Mouse (Mus musculus): Measurements from ENCODE around the gene Reln. TPM values are rescaled to one million over a fixed set of nuclear protein-coding genes. Genes with fewer than 3 reads are reported as not detected.

Reln gene
- polyA plus RNA-seq, 1 experiment = 184 TPM

- H3K27ac ChIP-seq (ENCODE audit: insufficient read depth, low read length) = no peak overlapping the region
- no peaks in the 10 kb centered on the region for H3K27me3 ChIP-seq (ENCODE audit: control insufficient read depth, insufficient read depth, low read length)
- H3K4me1 ChIP-seq (ENCODE audit: control insufficient read depth, insufficient read depth, low read length) = peaks cover 7% of the 10 kb centered on the region; the same call in 1 of the 2 replicates
- WGBS = 13% methylated on average over 4 of the region's 4 CpGs
- peak; percentile 79 to 83 for DNase-seq
- TF ChIP-seq CTCF (IDR thresholded peaks at IDR 0.05; ENCODE audit: borderline replicate concordance, insufficient read depth, low read depth, low read length) (no peak), POLR2A (IDR thresholded peaks at IDR 0.05; ENCODE audit: borderline replicate concordance, insufficient read depth, low read length) (no peak)
- H3K4me3 ChIP-seq (replicated peaks; ENCODE audit: insufficient read depth, low read depth, low read length) = no peak overlapping the region
Observed at GRCm38 (mm10) chr5:22025746-22026145, 318.8 kb downstream of the Reln start.

GRCm38 (mm10) chr5:22024108-22024507 lies 320.4 kb downstream of the Reln start:
- Histone ChIP-seq H3K4me1 (ENCODE audit: control insufficient read depth, insufficient read depth, low read length) (peaks cover 7% of the 10 kb centered on the region; the same call in 1 of the 2 replicates), H3K27ac (ENCODE audit: insufficient read depth, low read length) (no peak overlapping the region), H3K27me3 (ENCODE audit: control insufficient read depth, insufficient read depth, low read length) (no peaks in the 10 kb centered on the region), H3K4me3 (replicated peaks; ENCODE audit: insufficient read depth, low read depth, low read length) (no peak overlapping the region)
- 55% methylated on average over 3 of the region's 3 CpGs for WGBS
- DNase-seq = no peak
- TF ChIP-seq POLR2A (IDR thresholded peaks at IDR 0.05; ENCODE audit: borderline replicate concordance, insufficient read depth, low read length) = no peak

- H3K4me1 ChIP-seq (ENCODE audit: control insufficient read depth, insufficient read depth, low read length) = no peaks in the 10 kb centered on the region; the same call in 1 of the 2 replicates
- H3K27ac ChIP-seq (ENCODE audit: insufficient read depth, low read length) = no peak overlapping the region
- H3K27me3 ChIP-seq (ENCODE audit: control insufficient read depth, insufficient read depth, low read length) = no peaks in the 10 kb centered on the region
- H3K4me3 ChIP-seq (replicated peaks; ENCODE audit: insufficient read depth, low read depth, low read length) = no peak overlapping the region
- DNase-seq = peak; percentile 76 to 90
- no peak for TF ChIP-seq POLR2A (IDR thresholded peaks at IDR 0.05; ENCODE audit: borderline replicate concordance, insufficient read depth, low read length)
- TF ChIP-seq CTCF (IDR thresholded peaks at IDR 0.05; ENCODE audit: borderline replicate concordance, insufficient read depth, low read depth, low read length) = no peak
- 12% methylated on average over 3 of the region's 3 CpGs for WGBS
Observed at GRCm38 (mm10) chr5:22017896-22018295, 326.6 kb downstream of the Reln start.

DNA sequence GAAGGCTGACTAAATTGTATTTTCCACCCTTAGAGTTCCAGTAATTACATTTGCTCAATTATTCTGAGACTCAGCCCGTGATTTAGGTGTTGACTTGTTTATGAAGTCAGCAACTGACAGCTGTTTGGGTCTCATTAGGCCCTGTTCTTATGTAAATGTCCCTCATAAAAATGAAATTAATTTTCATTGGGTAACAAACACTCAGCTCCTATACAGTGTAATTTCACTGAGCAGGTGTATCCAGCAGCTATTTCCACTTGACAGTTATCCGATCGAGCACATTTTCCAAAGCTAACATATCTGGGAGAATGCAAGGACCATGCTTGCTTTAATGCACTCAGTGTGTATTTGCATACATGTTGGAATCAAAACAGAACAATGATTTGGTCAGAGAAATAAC lies 330.0 kb downstream of the Reln start:
- Histone ChIP-seq H3K27me3 (ENCODE audit: control insufficient read depth, insufficient read depth, low read length) (no peaks in the 10 kb centered on the region), H3K27ac (ENCODE audit: insufficient read depth, low read length) (no peak overlapping the region), H3K4me3 (replicated peaks; ENCODE audit: insufficient read depth, low read depth, low read length) (no peak overlapping the region), H3K4me1 (ENCODE audit: control insufficient read depth, insufficient read depth, low read length) (no peaks in the 10 kb centered on the region; the same call in 1 of the 2 replicates)
- 95% methylated on average over 3 of the region's 3 CpGs for WGBS
- no peak for TF ChIP-seq POLR2A (IDR thresholded peaks at IDR 0.05; ENCODE audit: borderline replicate concordance, insufficient read depth, low read length)
- no peak for DNase-seq

- H3K27ac ChIP-seq (ENCODE audit: insufficient read depth, low read length) = no peak overlapping the region
- 75% methylated on average over 8 of the region's 8 CpGs for WGBS
- DNase-seq = no peak
- H3K27me3 ChIP-seq (ENCODE audit: control insufficient read depth, insufficient read depth, low read length) = no peaks in the 10 kb centered on the region
- H3K4me3 ChIP-seq (replicated peaks; ENCODE audit: insufficient read depth, low read depth, low read length) = no peak overlapping the region
- no peak for TF ChIP-seq CTCF (IDR thresholded peaks at IDR 0.05; ENCODE audit: borderline replicate concordance, insufficient read depth, low read depth, low read length)
- TF ChIP-seq POLR2A (IDR thresholded peaks at IDR 0.05; ENCODE audit: borderline replicate concordance, insufficient read depth, low read length) = no peak
- 0 out of 2 replicates have a peak, but pooled peaks cover 1% of the 10 kb centered on the region for H3K4me1 ChIP-seq (ENCODE audit: control insufficient read depth, insufficient read depth, low read length)
Observed at GRCm38 (mm10) chr5:22009142-22009541, 335.4 kb downstream of the Reln start.

DNA sequence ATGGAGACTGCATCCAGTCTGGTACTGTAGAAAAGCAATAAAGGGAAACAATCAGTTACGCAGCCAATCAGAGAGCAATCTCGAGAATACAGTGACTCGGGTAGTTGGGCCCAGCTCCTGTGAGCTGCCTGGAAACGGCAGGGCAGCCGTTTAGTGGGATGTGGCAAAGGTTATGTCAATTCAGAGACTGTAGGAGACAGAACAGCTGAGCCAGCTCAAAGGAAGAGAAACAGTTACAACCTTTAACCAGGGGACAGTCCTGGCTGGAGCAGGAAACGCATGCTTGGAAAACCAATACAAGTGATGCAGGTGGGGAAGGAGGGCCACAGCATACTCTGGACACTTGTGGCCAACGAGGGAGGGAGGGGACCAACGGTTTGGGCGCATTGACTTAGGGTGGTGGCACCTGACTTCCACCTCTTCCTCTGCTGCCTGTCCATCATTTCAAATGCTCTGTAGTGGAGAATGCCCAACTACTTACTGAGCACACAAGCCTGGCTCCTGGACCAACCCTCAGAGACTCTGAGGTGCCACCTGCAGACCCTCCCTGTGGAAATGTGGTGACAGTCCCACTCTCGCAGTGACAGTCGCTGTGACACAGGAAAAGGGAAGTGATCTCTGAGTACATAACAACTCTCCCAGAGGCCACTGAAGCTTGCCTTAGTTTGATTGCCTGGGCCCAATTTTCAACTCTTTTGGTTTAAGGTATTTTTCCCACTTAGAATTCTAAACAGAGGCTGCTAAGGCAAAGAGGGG lies 337.0 kb downstream of the Reln start:
- Histone ChIP-seq H3K27ac (ENCODE audit: insufficient read depth, low read length) (no peak overlapping the region), H3K27me3 (ENCODE audit: control insufficient read depth, insufficient read depth, low read length) (no peaks in the 10 kb centered on the region), H3K4me3 (replicated peaks; ENCODE audit: insufficient read depth, low read depth, low read length) (no peak overlapping the region), H3K4me1 (ENCODE audit: control insufficient read depth, insufficient read depth, low read length) (peaks cover 4% of the 10 kb centered on the region; the same call in 1 of the 2 replicates)
- WGBS = 72% methylated on average over 11 of the region's 11 CpGs
- no peak for TF ChIP-seq CTCF (IDR thresholded peaks at IDR 0.05; ENCODE audit: borderline replicate concordance, insufficient read depth, low read depth, low read length)
- no peak for TF ChIP-seq POLR2A (IDR thresholded peaks at IDR 0.05; ENCODE audit: borderline replicate concordance, insufficient read depth, low read length)
- no peak for DNase-seq

GRCm38 (mm10) chr5:22003858-22004257 lies 340.6 kb downstream of the Reln start:
- Histone ChIP-seq H3K4me3 (replicated peaks; ENCODE audit: insufficient read depth, low read depth, low read length) (no peak overlapping the region), H3K27ac (ENCODE audit: insufficient read depth, low read length) (no peak overlapping the region), H3K4me1 (ENCODE audit: control insufficient read depth, insufficient read depth, low read length) (peaks cover 4% of the 10 kb centered on the region; the same call in 1 of the 2 replicates), H3K27me3 (ENCODE audit: control insufficient read depth, insufficient read depth, low read length) (no peaks in the 10 kb centered on the region)
- DNase-seq = no peak
- 24% methylated on average over 4 of the region's 4 CpGs for WGBS
- TF ChIP-seq CTCF (IDR thresholded peaks at IDR 0.05; ENCODE audit: borderline replicate concordance, insufficient read depth, low read depth, low read length) = peak; percentile 26; the same call in 1 of the 2 replicates
- TF ChIP-seq POLR2A (IDR thresholded peaks at IDR 0.05; ENCODE audit: borderline replicate concordance, insufficient read depth, low read length) = no peak

- Histone ChIP-seq H3K4me3 (replicated peaks; ENCODE audit: insufficient read depth, low read depth, low read length) (no peak overlapping the region), H3K4me1 (ENCODE audit: control insufficient read depth, insufficient read depth, low read length) (no peaks in the 10 kb centered on the region), H3K27ac (ENCODE audit: insufficient read depth, low read length) (no peak overlapping the region), H3K27me3 (ENCODE audit: control insufficient read depth, insufficient read depth, low read length) (no peaks in the 10 kb centered on the region)
- TF ChIP-seq CTCF (IDR thresholded peaks at IDR 0.05; ENCODE audit: borderline replicate concordance, insufficient read depth, low read depth, low read length) (no peak), POLR2A (IDR thresholded peaks at IDR 0.05; ENCODE audit: borderline replicate concordance, insufficient read depth, low read length) (no peak)
- WGBS = 64% methylated on average over 5 of the region's 5 CpGs
- DNase-seq = no peak
Observed at GRCm38 (mm10) chr5:21987711-21988110, 356.8 kb downstream of the Reln start.

Data from cerebellum, adult 2 months (tissue).